Mouse (Mus musculus): Measurements from ENCODE around the gene Ints13. TPM values are rescaled to one million over a fixed set of nuclear protein-coding genes. Genes with fewer than 3 reads are reported as not detected.

Gene Ints13
- polyA plus RNA-seq, 1 experiment from 2014 or later, result 41.1 TPM

DNA sequence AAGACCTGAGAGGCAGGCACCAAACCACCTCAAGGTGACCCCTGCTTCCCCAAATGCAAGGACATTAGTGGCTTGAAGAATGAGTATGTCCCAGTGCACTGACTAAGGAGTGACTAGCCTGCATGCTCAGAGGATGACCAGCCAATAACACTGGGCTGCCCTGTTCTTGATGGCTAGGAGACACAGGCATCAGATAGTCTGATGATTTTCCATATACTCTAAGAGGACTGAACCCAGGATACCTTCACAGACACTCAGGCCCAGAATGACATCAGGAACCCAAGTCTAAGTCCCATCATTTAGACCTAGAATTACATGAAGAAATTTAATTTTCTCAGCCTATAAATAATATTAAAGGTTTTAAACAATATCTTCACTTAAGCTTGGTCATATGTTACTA is 26.3 kb downstream of the Ints13 start:
- Histone ChIP-seq H3K36me3 (ENCODE audit: control insufficient read depth, insufficient read depth, low read length) (peaks cover 47% of the 10 kb centered on the region), H3K9ac (ENCODE audit: low read depth, low read length) (no peak overlapping the region), H3K4me2 (ENCODE audit: low read length) (no peak overlapping the region), H3K27me3 (replicated peaks; ENCODE audit: control insufficient read depth, insufficient read depth, low read length) (no peaks in the 10 kb centered on the region), H3K27ac (ENCODE audit: low read depth, low read length) (no peak overlapping the region), H3K9me3 (ENCODE audit: control insufficient read depth, low read length) (no peaks in the 10 kb centered on the region), H3K4me1 (ENCODE audit: control insufficient read depth, insufficient read depth, low read depth, low read length) (no peaks in the 10 kb centered on the region), H3K4me3 (ENCODE audit: low read length) (no peak overlapping the region)
- ATAC-seq, result no peak

DNA sequence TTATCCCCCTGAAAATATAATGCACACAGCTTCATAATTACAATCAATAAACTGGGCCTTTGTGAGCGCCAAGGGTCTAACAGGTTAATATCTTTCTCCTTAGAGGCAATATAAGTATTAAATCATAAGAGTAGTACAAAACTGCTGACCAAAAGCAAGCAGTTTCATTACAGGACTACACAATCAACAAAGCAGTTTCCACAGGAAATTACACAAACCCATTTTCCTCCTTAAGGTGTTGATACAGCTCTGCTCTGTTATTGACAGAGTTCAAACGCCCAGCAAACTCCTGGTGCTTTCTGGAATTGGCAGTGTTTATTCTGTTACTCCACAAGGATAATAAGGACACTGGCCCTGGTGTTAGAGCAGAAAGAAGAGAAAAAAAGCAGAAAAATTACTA is 27.2 kb downstream of the Ints13 start:
- Histone ChIP-seq H3K4me3 (ENCODE audit: low read length) (no peak overlapping the region), H3K4me2 (ENCODE audit: low read length) (no peak overlapping the region), H3K27me3 (replicated peaks; ENCODE audit: control insufficient read depth, insufficient read depth, low read length) (no peaks in the 10 kb centered on the region), H3K9me3 (ENCODE audit: control insufficient read depth, low read length) (no peaks in the 10 kb centered on the region), H3K4me1 (ENCODE audit: control insufficient read depth, insufficient read depth, low read depth, low read length) (no peaks in the 10 kb centered on the region), H3K36me3 (ENCODE audit: control insufficient read depth, insufficient read depth, low read length) (peaks cover 39% of the 10 kb centered on the region), H3K9ac (ENCODE audit: low read depth, low read length) (no peak overlapping the region), H3K27ac (ENCODE audit: low read depth, low read length) (no peak overlapping the region)
- no peak for ATAC-seq
- 90% methylated on average over 2 of the region's 2 CpGs for WGBS

DNA sequence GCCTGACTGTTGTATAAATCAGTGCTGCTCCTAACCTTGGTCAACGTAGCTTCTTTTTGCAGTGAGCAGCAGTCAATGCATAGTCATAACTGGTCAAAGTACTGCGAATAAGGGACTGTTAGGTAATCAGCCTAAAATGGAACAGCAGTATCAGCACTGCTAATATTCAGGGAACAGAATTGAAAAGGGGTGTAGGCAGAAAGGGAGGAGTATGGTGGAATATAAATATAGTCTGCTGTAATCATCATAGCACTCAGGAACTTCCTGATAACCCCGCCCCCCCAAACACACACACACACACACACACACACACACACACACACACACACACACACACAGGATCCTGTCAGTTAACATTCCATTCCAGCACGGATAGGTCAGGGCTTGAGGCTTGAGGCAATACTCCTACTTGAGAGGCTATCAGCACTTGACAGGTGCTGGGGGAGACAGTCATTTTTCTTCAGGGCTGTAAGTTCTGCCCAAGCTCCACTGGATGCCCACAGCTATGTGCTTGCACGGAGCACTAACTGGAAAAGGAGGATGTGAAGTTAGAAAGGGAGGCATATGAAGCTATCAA is 32.3 kb downstream of the Ints13 start:
- no peak overlapping the region for H3K4me2 ChIP-seq (ENCODE audit: low read length)
- no peak for ATAC-seq
- H3K36me3 ChIP-seq (ENCODE audit: control insufficient read depth, insufficient read depth, low read length), result peaks cover 12% of the 10 kb centered on the region
- H3K4me3 ChIP-seq (ENCODE audit: low read length), result no peak overlapping the region
- H3K27me3 ChIP-seq (replicated peaks; ENCODE audit: control insufficient read depth, insufficient read depth, low read length), result no peaks in the 10 kb centered on the region
- no peak overlapping the region for H3K27ac ChIP-seq (ENCODE audit: low read depth, low read length)
- H3K9me3 ChIP-seq (ENCODE audit: control insufficient read depth, low read length), result no peaks in the 10 kb centered on the region
- no peak overlapping the region for H3K9ac ChIP-seq (ENCODE audit: low read depth, low read length)
- 85% methylated on average over 5 of the region's 5 CpGs for WGBS
- no peaks in the 10 kb centered on the region for H3K4me1 ChIP-seq (ENCODE audit: control insufficient read depth, insufficient read depth, low read depth, low read length)

DNA sequence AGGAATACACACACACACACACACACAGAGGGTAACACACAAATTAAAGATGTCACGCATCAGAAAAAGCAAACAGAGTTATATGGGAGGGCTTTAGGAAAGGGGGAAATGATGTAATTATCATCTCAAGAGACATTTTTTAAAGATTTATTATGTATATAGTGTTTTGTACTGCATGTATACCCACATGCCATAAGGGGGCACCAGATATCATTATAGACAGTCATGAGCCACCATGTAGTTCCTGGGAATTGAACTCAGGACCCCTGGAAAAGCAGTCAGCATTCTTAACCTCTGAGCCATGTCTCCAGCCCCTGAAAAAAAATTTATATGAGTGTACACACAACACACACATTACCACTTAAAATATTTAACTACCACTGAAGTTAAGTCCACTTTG is 33.0 kb downstream of the Ints13 start:
- Histone ChIP-seq H3K36me3 (ENCODE audit: control insufficient read depth, insufficient read depth, low read length) (peaks cover 8% of the 10 kb centered on the region; the same call in 1 of the 2 replicates), H3K4me2 (ENCODE audit: low read length) (no peak overlapping the region), H3K27me3 (replicated peaks; ENCODE audit: control insufficient read depth, insufficient read depth, low read length) (no peaks in the 10 kb centered on the region), H3K4me3 (ENCODE audit: low read length) (no peak overlapping the region), H3K9me3 (ENCODE audit: control insufficient read depth, low read length) (no peaks in the 10 kb centered on the region), H3K27ac (ENCODE audit: low read depth, low read length) (no peak overlapping the region), H3K9ac (ENCODE audit: low read depth, low read length) (no peak overlapping the region), H3K4me1 (ENCODE audit: control insufficient read depth, insufficient read depth, low read depth, low read length) (no peaks in the 10 kb centered on the region)
- WGBS, result 92% methylated on average over 1 of the region's 1 CpGs
- ATAC-seq, result no peak

DNA sequence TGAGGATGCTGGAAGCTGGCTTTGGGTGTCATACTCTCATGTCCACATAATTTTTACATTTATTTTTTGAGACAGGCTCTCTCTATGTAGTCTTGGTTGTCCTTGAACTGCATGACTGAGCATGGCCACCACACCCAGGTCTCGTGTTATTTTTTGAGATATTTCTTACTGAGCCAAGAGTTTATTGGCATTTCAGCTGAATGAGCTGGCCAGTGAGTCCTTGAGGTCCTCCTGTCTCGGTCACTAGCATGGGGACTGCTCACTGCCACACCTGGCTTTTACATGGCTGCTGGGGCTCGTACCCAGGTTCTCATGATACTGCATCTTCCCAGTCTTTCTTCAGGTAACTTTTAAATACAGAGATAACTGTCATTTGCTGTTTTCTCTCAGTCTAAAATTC is 37.2 kb downstream of the Ints13 start:
- Histone ChIP-seq H3K4me3 (ENCODE audit: low read length) (no peak overlapping the region), H3K36me3 (ENCODE audit: control insufficient read depth, insufficient read depth, low read length) (no peaks in the 10 kb centered on the region), H3K27ac (ENCODE audit: low read depth, low read length) (no peak overlapping the region), H3K9me3 (ENCODE audit: control insufficient read depth, low read length) (no peaks in the 10 kb centered on the region), H3K27me3 (replicated peaks; ENCODE audit: control insufficient read depth, insufficient read depth, low read length) (no peaks in the 10 kb centered on the region), H3K4me1 (ENCODE audit: control insufficient read depth, insufficient read depth, low read depth, low read length) (no peaks in the 10 kb centered on the region), H3K4me2 (ENCODE audit: low read length) (no peak overlapping the region), H3K9ac (ENCODE audit: low read depth, low read length) (no peak overlapping the region)
- no peak for ATAC-seq
- WGBS, result 84% methylated on average over 3 of the region's 3 CpGs

DNA sequence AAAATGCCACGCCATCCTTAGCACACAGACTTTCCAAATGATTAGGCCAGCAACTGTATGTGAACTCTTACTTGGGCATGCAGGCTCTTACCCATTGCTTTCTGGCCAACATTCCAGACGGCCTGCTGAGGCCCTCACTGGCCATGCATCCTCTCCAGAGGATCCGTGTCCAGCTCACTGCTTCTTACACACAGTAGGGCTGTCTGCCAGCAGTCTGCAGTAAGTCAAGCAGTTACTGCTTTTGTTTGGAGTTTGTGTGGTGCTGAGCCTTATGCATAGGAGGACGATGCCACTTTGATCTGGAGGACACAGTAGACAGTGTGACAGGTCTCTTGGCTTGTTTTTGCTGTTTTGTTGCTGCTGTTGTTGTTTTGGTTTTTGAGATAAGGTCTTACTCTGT is 39.0 kb downstream of the Ints13 start:
- Histone ChIP-seq H3K36me3 (ENCODE audit: control insufficient read depth, insufficient read depth, low read length) (no peaks in the 10 kb centered on the region), H3K4me3 (ENCODE audit: low read length) (no peak overlapping the region), H3K4me2 (ENCODE audit: low read length) (no peak overlapping the region), H3K9me3 (ENCODE audit: control insufficient read depth, low read length) (no peaks in the 10 kb centered on the region), H3K9ac (ENCODE audit: low read depth, low read length) (no peak overlapping the region), H3K27ac (ENCODE audit: low read depth, low read length) (no peak overlapping the region), H3K27me3 (replicated peaks; ENCODE audit: control insufficient read depth, insufficient read depth, low read length) (no peaks in the 10 kb centered on the region), H3K4me1 (ENCODE audit: control insufficient read depth, insufficient read depth, low read depth, low read length) (no peaks in the 10 kb centered on the region)
- ATAC-seq, result no peak
- 53% methylated on average over 4 of the region's 4 CpGs for WGBS

DNA sequence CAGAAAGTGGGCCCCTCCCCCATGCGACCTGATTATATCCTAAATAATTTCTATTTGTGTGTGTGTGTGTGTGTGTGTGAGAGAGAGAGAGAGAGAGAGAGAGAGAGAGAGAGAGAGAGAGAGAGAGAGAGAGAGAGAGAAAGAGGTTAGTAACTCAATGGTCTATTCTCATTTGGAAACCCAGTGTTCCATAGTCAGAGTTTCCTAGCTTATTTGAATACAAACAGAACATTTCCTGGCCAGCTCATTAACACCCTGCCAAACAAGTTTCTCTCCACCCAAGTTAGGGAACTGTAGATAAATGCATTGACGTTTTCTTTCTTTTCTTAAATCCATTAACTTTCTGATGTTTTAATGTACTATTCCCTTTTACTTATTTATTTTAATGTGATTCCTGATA is 39.6 kb downstream of the Ints13 start:
- Histone ChIP-seq H3K27ac (ENCODE audit: low read depth, low read length) (no peak overlapping the region), H3K27me3 (replicated peaks; ENCODE audit: control insufficient read depth, insufficient read depth, low read length) (no peaks in the 10 kb centered on the region), H3K4me2 (ENCODE audit: low read length) (no peak overlapping the region), H3K9me3 (ENCODE audit: control insufficient read depth, low read length) (no peaks in the 10 kb centered on the region), H3K4me3 (ENCODE audit: low read length) (no peak overlapping the region), H3K4me1 (ENCODE audit: control insufficient read depth, insufficient read depth, low read depth, low read length) (no peaks in the 10 kb centered on the region), H3K36me3 (ENCODE audit: control insufficient read depth, insufficient read depth, low read length) (no peaks in the 10 kb centered on the region), H3K9ac (ENCODE audit: low read depth, low read length) (no peak overlapping the region)
- ATAC-seq, result no peak
- WGBS, result 80% methylated on average over 2 of the region's 2 CpGs

DNA sequence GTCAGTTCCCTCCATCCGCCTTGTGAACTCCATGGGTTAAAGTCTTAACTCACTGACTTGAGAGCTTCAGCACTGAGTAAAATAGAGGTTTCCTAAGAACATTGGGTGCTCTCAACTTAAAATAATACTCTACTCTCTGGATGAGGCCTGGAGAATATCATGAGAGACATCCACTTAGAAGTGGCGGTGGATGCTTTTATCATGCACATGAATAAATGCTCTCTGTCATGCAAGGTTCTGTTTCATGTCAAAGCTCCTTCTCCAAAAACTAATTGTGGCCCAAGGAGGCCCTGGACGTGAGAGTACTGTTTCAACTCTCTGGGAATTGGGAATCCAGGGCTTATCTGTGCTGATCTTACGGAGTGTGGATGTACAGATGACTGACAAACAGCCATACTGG is 40.5 kb downstream of the Ints13 start:
- no peak overlapping the region for H3K4me2 ChIP-seq (ENCODE audit: low read length)
- H3K27me3 ChIP-seq (replicated peaks; ENCODE audit: control insufficient read depth, insufficient read depth, low read length), result no peaks in the 10 kb centered on the region
- no peak overlapping the region for H3K9ac ChIP-seq (ENCODE audit: low read depth, low read length)
- no peak overlapping the region for H3K4me3 ChIP-seq (ENCODE audit: low read length)
- H3K36me3 ChIP-seq (ENCODE audit: control insufficient read depth, insufficient read depth, low read length), result no peaks in the 10 kb centered on the region
- no peaks in the 10 kb centered on the region for H3K9me3 ChIP-seq (ENCODE audit: control insufficient read depth, low read length)
- no peak overlapping the region for H3K27ac ChIP-seq (ENCODE audit: low read depth, low read length)
- 94% methylated on average over 4 of the region's 4 CpGs for WGBS
- no peaks in the 10 kb centered on the region for H3K4me1 ChIP-seq (ENCODE audit: control insufficient read depth, insufficient read depth, low read depth, low read length)
- ATAC-seq, result no peak

DNA sequence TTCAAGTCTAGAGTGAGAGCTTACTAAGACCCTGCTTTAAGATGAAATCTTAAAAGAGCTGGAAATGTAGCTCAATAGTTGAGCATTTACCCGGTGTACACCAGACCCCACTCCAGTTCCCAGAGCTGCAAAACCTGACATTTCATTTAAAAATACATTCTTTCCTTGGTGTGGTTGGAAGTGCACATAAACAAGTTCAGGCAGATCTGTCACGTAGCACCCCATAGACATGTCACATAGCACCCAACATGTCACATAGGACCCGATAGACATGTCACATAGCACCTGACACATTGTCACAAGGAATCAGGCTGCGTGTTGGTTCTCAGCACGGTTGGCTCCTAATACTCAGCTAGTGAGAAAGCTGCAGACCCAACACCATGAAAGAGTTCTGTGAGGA is 42.1 kb downstream of the Ints13 start:
- no peaks in the 10 kb centered on the region for H3K4me1 ChIP-seq (ENCODE audit: control insufficient read depth, insufficient read depth, low read depth, low read length)
- H3K36me3 ChIP-seq (ENCODE audit: control insufficient read depth, insufficient read depth, low read length), result no peaks in the 10 kb centered on the region
- H3K9ac ChIP-seq (ENCODE audit: low read depth, low read length), result no peak overlapping the region
- H3K4me3 ChIP-seq (ENCODE audit: low read length), result no peak overlapping the region
- no peak overlapping the region for H3K27ac ChIP-seq (ENCODE audit: low read depth, low read length)
- no peak for ATAC-seq
- H3K27me3 ChIP-seq (replicated peaks; ENCODE audit: control insufficient read depth, insufficient read depth, low read length), result no peaks in the 10 kb centered on the region
- H3K4me2 ChIP-seq (ENCODE audit: low read length), result no peak overlapping the region
- WGBS, result 96% methylated on average over 5 of the region's 5 CpGs
- H3K9me3 ChIP-seq (ENCODE audit: control insufficient read depth, low read length), result no peaks in the 10 kb centered on the region

DNA sequence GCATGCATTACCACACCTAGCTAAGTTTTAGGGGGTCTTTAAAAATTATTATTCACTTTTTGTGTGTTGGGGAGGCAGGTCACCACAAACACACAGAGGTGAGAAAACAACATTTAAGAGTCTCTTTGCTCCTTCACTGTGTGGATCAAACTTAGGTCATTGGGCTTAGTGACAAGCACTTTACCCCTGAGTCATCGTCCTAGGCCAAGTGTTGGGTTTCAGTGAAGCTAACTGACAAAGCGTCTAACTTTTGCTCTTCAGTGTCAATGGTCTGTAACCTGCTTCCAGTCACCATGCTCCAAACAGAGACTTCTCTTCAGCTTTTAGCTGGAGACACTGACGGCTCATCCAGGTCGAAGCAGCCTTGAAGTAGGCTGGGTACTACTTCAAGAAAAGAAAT is 44.5 kb downstream of the Ints13 start:
- Histone ChIP-seq H3K27ac (ENCODE audit: low read depth, low read length) (no peak overlapping the region), H3K9me3 (ENCODE audit: control insufficient read depth, low read length) (no peaks in the 10 kb centered on the region), H3K4me2 (ENCODE audit: low read length) (no peak overlapping the region), H3K4me3 (ENCODE audit: low read length) (no peak overlapping the region), H3K4me1 (ENCODE audit: control insufficient read depth, insufficient read depth, low read depth, low read length) (no peaks in the 10 kb centered on the region), H3K36me3 (ENCODE audit: control insufficient read depth, insufficient read depth, low read length) (no peaks in the 10 kb centered on the region), H3K9ac (ENCODE audit: low read depth, low read length) (no peak overlapping the region), H3K27me3 (replicated peaks; ENCODE audit: control insufficient read depth, insufficient read depth, low read length) (no peaks in the 10 kb centered on the region)
- 90% methylated on average over 4 of the region's 4 CpGs for WGBS
- ATAC-seq, result no peak

Measured in hindbrain, embryonic 16.5 days (tissue).